Mouse (Mus musculus): ENCODE measurements around the gene Gm18596.

GRCm38 (mm10) chr10:77724855-77725254, 17.6 kb downstream of the Gm18596 start:
- no peak for TF ChIP-seq MAFK (IDR thresholded peaks at IDR 0.05; ENCODE audit: borderline replicate concordance, low read depth, low read length)
- peak; percentile 42 to 56 (median 42) for TF ChIP-seq CTCF (IDR thresholded peaks at IDR 0.05 in 2 of 3, conservative IDR thresholded peaks at IDR 0.05 in 1 of 3; ENCODE audit: control insufficient read depth in 1 of 3, insufficient read depth in 1 of 3, low read depth in 2 of 3, low read length in 3 of 3, poor library complexity in 1 of 3, severe bottlenecking in 1 of 3)
- no peak for TF ChIP-seq NRF1 (IDR thresholded peaks at IDR 0.05; ENCODE audit: insufficient read depth, low read depth, low read length, poor library complexity, severe bottlenecking)
- no peak for TF ChIP-seq EP300 (IDR thresholded peaks at IDR 0.05; ENCODE audit: low read depth in 1 of 2, low read length in 2 of 2)
- TF ChIP-seq ZNF384 (IDR thresholded peaks at IDR 0.05; ENCODE audit: low read depth, low read length) = no peak
- no peak for TF ChIP-seq HCFC1 (IDR thresholded peaks at IDR 0.05; ENCODE audit: low read depth, low read length)
- no peak for TF ChIP-seq USF1 (IDR thresholded peaks at IDR 0.05; ENCODE audit: low read depth, low read length)
- no peak for TF ChIP-seq POLR2AphosphoS5 (IDR thresholded peaks at IDR 0.05; ENCODE audit: borderline replicate concordance, low read depth, low read length)
- TF ChIP-seq ZC3H11A (IDR thresholded peaks at IDR 0.05; ENCODE audit: low read depth, low read length) = no peak
- TF ChIP-seq BHLHE40 (IDR thresholded peaks at IDR 0.05; ENCODE audit: borderline replicate concordance, low read depth, low read length) = no peak
- TF ChIP-seq KAT2A (conservative IDR thresholded peaks at IDR 0.05; ENCODE audit: low read depth, low read length) = no peak
- no peak for TF ChIP-seq ELF1 (IDR thresholded peaks at IDR 0.05; ENCODE audit: low read depth, low read length)
- TF ChIP-seq RAD21 (IDR thresholded peaks at IDR 0.05; ENCODE audit: low read depth, low read length) = peak; percentile 11
- no peak for TF ChIP-seq TBP (IDR thresholded peaks at IDR 0.05; ENCODE audit: low read depth, low read length)
